Mouse (Mus musculus) bone marrow, adult 2 months (tissue): ENCODE results near the gene Olfr845. TPM values are rescaled to one million over a fixed set of nuclear protein-coding genes. Genes with fewer than 3 reads are reported as not detected.

Experiments
- H3K27ac ChIP-seq: fragments of 200-500 bp; 2 replicates; pipeline ENCODE4 v1.5.1; 2012; ENCODE audit warnings: low read depth, mild to moderate bottlenecking, control low read depth, inconsistent platforms, low read length; ENCODE audit not compliant: control insufficient read depth, poor library complexity, insufficient read depth
- H3K4me1 ChIP-seq: fragments of 200-500 bp; 2 replicates; pipeline ENCODE4 v1.6.1; 2011; ENCODE audit warnings: low read length; ENCODE audit not compliant: control insufficient read depth, insufficient read depth
- H3K4me3 ChIP-seq: fragments of 200-500 bp; replicated peaks from 2 replicates; pipeline ENCODE3; 2011; ENCODE audit warnings: mild to moderate bottlenecking, low read depth, low read length, control low read depth; ENCODE audit not compliant: control insufficient read depth
- CTCF ChIP-seq: fragments of 200-500 bp; IDR thresholded peaks from 2 replicates; pipeline ENCODE4 v1.5.1; 2011; ENCODE audit warnings: low read length, control low read depth; ENCODE audit not compliant: control insufficient read depth, insufficient read depth
- POLR2A ChIP-seq: fragments of 200-500 bp; IDR thresholded peaks from 2 replicates; pipeline ENCODE4 v1.6.1; 2011; ENCODE audit warnings: low read depth, mild to moderate bottlenecking, control low read depth, low read length, borderline replicate concordance; ENCODE audit not compliant: control insufficient read depth
- WGBS: fragments of 180-500 bp; shearing (Covaris S2); methylation state at CpG from one replicate; pipeline ENCODE4 v1.1.7; 2018; 5-methylcytosine and 5-hydroxymethylcytosine counted together
- polyA plus RNA-seq: library from polyadenylated mRNA; stranded (reverse); fragments of >200 nt; gene quantifications from 2 replicates; pipeline ENCODE4 v1.2.4, GENCODE M21; 2011; ENCODE audit warnings: low replicate concordance; ENCODE audit not compliant: missing spikeins, insufficient read depth, insufficient read length

Olfr845 gene
- polyA plus RNA-seq = not detected in 2 replicates

- no peak for TF ChIP-seq CTCF
- TF ChIP-seq POLR2A = no peak
- Histone ChIP-seq H3K27ac (no peak within 1 kb of the TSS), H3K4me3 (no peak within 1 kb of the TSS), H3K4me1 (no peaks in the 10 kb centered on the region)
- 64% methylated on average over 1 of the region's 1 CpGs for WGBS
Measured at GRCm38 (mm10) chr9:19336157-19336556, at the start of gene Olfr845. Gene Olfr845, plus strand, starts transcription at chr9:19336457.

- Histone ChIP-seq H3K4me3 (no peak within 1 kb of the TSS), H3K4me1 (no peaks in the 10 kb centered on the region), H3K27ac (no peak within 1 kb of the TSS)
- TF ChIP-seq POLR2A (no peak), CTCF (no peak)
Measured at GRCm38 (mm10) chr9:19316047-19316446, 20.2 kb upstream of the Olfr845 start, which contains the start of gene Olfr844. Gene Olfr844, plus strand, starts transcription at chr9:19316347.

GRCm38 (mm10) chr9:19363905-19364304 is 27.6 kb downstream of the Olfr845 start, which contains the start of gene Olfr846:
Gene Olfr846, minus strand, starts transcription at chr9:19364005.
- no peak within 1 kb of the TSS for H3K27ac ChIP-seq
- no peak within 1 kb of the TSS for H3K4me3 ChIP-seq
- no peak for TF ChIP-seq POLR2A
- TF ChIP-seq CTCF = no peak
- WGBS = 33% methylated on average over 1 of the region's 1 CpGs
- no peaks in the 10 kb centered on the region for H3K4me1 ChIP-seq

GRCm38 (mm10) chr9:19378569-19378968 is 42.3 kb downstream of the Olfr845 start, which contains the start of gene Olfr847:
Gene Olfr847, minus strand, starts transcription at chr9:19378669.
- no peaks in the 10 kb centered on the region for H3K4me1 ChIP-seq
- no peak within 1 kb of the TSS for H3K27ac ChIP-seq
- TF ChIP-seq POLR2A (no peak), CTCF (no peak)
- WGBS = 62% methylated on average over 1 of the region's 1 CpGs
- no peak within 1 kb of the TSS for H3K4me3 ChIP-seq

Other genes starting within 250 kb of the Olfr845 start
- gene Olfr836, start 216.1 kb upstream of the Olfr845 start, polyA plus RNA-seq = not detected in 2 replicates
- not detected in 2 replicates for gene Olfr837, start 200.1 kb upstream of the Olfr845 start, polyA plus RNA-seq
- gene Olfr839-ps1, start 159.1 kb upstream of the Olfr845 start, polyA plus RNA-seq = not detected in 2 replicates
- gene Olfr843, start 84.5 kb upstream of the Olfr845 start, polyA plus RNA-seq = 0.32 TPM in 1 of 2 replicates, not detected in the other
- gene Olfr844, start 20.1 kb upstream of the Olfr845 start, polyA plus RNA-seq = not detected in 2 replicates
- gene Olfr846, start 27.5 kb downstream of the Olfr845 start, polyA plus RNA-seq = not detected in 2 replicates
- not detected in 2 replicates for gene Olfr847, start 42.2 kb downstream of the Olfr845 start, polyA plus RNA-seq
- gene Olfr849, start 103.8 kb downstream of the Olfr845 start, polyA plus RNA-seq = not detected in 2 replicates
- gene Olfr850, start 141.8 kb downstream of the Olfr845 start, polyA plus RNA-seq = not detected in 2 replicates
- gene Olfr851, start 156.8 kb downstream of the Olfr845 start, polyA plus RNA-seq = not detected in 2 replicates
- not detected in 2 replicates for gene Olfr853, start 204.6 kb downstream of the Olfr845 start, polyA plus RNA-seq
- gene Olfr854, start 230.9 kb downstream of the Olfr845 start, polyA plus RNA-seq = not detected in 2 replicates
- gene Olfr855, start 246.2 kb downstream of the Olfr845 start, polyA plus RNA-seq = not detected in 2 replicates